Mouse (Mus musculus) lung, postnatal 14 days (tissue): ENCODE measurements around the gene Tfap2b.

Experiments
- DNase-seq: peaks from one replicate; pipeline ENCODE4 v3.0.0; 2021

Gene Tfap2b

DNA sequence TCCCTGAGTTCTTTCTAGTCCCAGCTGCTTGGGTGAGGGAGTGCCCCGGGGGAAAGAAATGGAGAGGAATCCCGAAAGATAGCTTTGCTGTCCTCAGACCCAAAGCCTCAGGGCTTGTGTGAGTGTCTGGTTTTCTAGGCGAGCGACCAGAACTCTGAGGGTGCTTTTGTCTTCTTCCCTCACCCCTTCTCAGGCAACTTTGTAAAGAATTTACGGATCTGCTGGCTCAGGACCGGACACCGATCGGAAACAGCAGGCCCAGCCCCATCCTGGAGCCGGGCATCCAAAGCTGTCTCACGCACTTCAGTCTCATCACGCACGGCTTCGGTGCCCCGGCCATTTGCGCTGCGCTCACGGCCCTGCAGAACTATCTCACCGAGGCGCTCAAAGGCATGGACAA is 25.1 kb downstream of the Tfap2b start:
- no peak for DNase-seq

DNA sequence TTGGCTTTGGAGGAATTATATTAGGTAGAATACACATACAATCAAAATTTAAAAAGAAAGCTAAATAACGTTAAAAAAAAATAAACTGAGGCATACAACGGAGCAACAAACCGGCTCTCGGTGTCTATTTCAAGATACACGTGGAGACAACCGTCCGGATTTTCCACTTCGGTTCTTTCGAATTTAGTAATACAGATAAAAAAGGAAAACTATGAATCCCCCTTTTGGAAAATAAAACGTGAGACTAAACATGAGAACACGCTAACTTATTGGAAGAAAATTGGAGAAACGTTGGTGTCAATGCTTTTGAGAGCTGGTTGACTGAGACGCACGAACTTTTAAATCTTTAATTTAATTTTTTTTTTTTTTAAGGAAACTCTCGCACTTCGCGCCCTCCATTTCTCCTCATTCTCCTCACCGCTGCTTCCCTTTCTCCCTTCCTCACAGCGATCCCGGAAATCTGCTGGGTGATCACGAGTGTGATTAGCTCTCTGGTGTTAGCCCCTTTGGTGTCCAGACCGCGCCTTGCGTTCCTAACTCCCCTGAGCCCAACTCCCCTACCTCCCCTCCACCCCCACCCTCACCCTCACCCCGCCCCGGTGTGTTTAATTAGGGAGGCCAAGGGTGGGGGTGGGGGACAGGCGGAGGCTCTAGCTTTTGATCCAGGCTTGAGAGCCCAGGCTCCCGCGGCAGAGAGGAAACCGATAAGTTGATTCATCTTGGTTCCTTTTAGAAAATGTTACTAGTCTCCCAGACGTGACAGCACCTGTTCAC is 25.9 kb downstream of the Tfap2b start:
- DNase-seq = no peak

DNA sequence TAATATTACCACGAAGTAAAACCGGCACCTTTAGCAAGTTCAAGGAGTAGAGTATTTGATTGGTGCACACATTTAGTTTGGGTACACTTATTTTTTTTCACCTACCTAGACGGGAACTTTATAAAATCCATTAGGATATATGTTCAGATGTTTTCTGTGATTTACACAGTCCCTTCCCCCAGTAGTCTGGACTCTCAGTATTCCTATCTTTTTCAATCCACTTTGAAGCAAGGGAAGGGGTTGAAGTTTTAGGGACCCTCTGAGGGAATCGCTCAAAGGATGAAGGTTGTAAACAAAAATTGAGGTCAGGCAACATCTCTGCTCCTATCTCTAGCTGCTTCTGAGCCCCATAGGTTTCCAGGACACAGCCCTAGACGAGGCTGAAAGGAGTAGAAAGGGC is 27.3 kb downstream of the Tfap2b start:
- DNase-seq = no peak

DNA sequence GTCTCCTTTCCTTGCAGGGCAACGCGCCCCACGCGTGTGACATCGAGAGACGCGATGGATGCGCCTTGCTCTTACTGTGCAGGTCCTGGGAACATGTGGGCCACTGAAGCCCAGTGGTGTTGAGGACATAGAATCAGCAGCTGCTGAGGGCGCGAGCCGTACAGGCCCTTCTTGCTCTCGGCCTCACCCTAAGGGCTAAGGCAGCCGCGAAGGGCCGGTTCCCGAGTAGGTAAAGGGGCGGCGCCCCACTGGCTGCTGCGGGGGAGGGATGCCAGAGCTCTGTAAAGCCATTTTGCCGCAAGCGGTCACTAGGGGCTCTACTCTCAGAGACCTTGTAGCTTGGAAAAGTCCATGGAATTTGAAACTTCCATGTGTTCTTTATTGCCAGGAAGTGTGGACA is 27.9 kb downstream of the Tfap2b start:
- no peak for DNase-seq

DNA sequence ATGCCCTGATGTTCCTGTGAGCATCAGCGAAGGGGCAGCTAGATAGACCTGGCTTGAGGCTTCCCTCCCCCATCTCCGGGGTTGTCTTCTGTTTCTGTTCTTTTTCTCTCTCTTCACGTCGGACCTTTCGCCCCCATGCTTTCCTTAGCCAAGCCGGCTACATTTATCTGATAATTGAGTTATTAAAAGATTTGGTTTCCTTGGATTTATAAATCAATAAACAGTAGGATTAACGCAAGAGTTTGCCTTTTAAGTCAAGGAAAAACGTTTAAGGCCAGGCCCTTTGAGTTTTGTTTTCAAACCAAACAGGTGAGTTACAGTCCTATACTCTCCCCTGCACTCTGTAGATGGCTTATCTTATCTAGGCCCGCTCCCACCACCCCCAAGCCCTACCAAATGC is 28.3 kb downstream of the Tfap2b start:
- DNase-seq = no peak

DNA sequence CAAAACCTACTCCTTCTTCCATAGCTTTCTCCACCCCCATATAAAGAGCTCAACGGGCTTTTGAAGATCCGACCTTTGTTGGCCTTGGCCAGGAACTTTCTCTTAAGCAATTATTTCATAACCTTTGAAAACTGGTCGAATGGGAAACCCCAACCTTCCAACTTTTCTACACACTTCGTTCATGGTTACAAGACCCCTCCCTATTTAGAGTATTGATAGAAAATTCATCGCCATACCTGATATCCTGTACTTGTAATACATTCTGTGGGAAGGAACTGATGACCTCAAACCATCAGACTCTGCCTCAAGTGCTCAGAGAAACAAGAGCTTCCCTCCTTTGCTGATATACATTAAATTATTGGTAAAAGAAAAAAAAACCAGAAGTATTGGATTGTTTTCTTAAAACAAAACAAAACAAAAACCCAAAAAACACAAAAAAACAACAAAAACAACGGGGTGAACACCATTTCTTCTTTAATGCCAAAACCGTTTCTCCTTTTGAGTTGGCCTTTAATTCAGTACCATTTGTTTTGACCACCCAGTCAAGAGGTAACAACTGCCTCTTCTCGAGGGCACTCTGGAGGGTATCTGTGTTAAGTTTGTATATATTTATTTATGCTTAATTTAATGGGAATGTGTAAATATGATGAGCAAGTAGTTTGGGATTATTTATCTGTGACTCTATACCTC is 29.2 kb downstream of the Tfap2b start:
- DNase-seq = no peak

DNA sequence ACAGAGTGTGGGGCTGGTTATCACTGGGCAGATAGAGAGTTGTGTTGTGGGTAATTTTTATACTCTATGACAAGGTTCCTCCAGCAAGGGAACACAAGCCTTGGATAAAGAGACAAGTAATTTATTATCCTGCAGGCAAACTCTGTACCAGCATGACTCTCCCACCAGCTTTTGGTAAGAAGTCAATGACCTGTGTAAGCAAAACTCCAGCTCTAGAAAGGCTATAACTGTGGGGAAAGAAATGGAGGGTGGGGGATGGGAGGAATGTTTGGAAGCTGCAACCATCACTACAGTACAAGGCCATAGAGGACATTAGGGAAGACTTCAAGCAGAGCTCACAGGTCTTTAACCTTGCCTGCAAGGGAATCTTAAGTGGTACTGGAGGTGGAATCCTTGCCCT is 31.3 kb downstream of the Tfap2b start:
- DNase-seq = no peak

DNA sequence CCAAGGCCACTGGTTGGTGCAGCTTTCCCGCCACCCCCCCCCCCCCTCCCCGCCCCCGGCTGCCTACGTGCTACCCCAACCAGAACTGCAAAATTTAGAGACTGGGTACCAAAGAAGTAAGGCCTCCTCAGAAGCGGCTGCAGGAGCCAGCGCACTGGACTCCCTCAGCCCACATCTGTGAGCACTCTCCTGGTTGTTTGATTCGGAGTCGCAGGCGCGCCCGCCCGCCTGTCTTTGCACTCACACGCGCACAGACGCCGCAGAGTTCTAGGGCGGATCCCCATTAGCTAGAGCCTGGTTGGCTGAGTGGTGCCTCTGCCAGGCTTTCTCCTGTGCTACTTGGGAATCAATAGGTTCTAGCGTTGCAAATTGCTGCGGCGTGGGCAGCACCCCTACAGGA is 32.6 kb downstream of the Tfap2b start:
- DNase-seq = no peak

DNA sequence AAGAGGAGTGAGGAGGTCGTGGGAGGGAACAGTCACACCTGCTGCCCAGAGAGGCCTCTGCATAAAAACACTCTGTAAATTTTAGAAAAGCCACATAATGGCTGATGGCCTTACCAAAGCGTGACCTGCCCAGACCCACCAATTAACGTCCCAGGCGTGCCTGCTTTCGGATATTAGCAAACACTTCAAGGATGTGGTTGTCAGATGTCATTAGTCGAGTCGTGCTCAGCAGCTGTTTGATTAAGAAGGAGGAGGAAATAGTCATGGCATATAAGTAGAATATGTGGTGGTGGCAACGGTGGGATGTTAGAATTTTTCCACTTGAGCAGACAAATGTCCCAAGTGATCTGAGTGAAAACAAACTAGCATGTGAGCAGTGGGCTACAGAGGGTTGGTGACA is 33.3 kb downstream of the Tfap2b start:
- no peak for DNase-seq

DNA sequence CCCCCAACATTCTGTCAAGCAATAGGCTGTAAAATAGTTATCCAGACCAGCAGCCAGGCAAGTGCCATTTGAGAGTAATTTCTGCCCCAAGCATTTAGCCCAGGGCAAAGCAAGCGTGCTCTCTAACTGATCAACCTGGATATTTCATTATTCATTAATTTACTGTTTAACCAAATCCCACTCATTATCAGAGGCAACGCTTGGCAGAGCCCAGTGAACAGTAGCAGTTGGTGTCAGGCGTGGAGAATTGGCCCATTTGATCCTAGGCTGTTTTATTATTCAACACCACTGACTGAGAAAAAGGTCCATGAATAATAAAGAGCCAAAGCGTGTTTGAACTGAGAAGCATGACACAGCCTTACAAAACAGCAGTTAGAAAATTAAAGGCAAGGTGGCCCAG is 36.3 kb downstream of the Tfap2b start:
- no peak for DNase-seq

DNA sequence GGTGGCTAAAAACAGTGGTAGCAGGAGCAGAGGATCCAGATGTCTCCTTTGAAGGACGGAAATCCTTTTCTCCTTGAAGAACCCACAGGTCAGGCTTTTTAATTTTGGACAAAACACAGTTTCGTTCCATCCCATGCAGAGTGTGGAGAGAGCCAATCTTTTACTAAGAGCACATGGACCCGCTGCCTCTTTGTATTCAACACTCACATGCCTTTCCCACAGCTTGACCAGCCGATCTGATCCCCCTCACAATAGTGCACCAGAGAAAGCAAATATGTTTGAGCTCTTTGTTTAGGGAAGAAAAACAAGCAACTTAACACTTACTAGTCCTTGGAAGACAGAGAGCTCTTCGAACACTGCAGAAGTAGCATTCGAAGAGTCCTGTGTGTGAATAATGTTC is 42.6 kb downstream of the Tfap2b start:
- DNase-seq = no peak

DNA sequence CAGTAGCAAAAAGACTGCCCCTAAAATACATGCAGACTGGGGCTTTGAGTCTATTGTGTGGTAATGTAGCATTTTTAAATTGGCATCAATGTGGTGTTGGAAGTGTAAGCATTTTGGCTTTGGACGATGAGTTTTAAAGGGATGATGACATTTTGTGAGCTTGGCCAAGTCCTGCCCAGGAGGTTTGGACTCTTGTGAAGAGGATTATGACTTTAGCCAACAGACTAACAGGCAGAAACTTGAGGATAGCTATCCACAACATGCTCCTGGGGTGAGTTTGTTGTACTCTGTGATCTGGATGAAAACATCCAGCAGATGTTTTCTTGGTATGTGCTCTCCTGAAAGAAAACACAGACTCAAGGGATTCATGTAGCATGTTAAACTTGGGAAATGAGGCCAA is 60.9 kb downstream of the Tfap2b start:
- DNase-seq = no peak
